Mouse (Mus musculus) liver, embryonic 14.5 days (tissue): Measurements from ENCODE around the gene Mtmr14. TPM values are rescaled to one million over a fixed set of nuclear protein-coding genes. Genes with fewer than 3 reads are reported as not detected.

Source experiments
- ATAC-seq: fragments of 200-750 bp; cut with Nextera tagmentation; 2 replicates; pipeline ENCODE4 v1.8.0; 2017; ENCODE audit warnings: moderate number of reproducible peaks, mild to moderate bottlenecking, moderate library complexity; ENCODE audit not compliant: insufficient read depth
- DNase-seq, 3 experiments: peaks; one replicate each; pipeline ENCODE4 v3.0.0-alpha.2; 2012 to 2013; ENCODE audit warnings: low read depth in 3 of 3, low spot score in 3 of 3
- H3K27ac ChIP-seq: fragments of 300-500 bp; sonication (generic); 2 replicates; pipeline ENCODE4 v1.5.1; 2014; ENCODE audit warnings: moderate library complexity, mild to moderate bottlenecking, control low read depth, inconsistent platforms
- H3K27me3 ChIP-seq: fragments of 300-500 bp; sonication (generic); 2 replicates; pipeline ENCODE4 v1.6.1; 2014; ENCODE audit warnings: mild to moderate bottlenecking, low read length, moderate library complexity; ENCODE audit not compliant: control insufficient read depth, insufficient read depth
- H3K36me3 ChIP-seq: fragments of 300-500 bp; sonication (generic); replicated peaks from 2 replicates; pipeline ENCODE4 v1.6.1; 2014; ENCODE audit warnings: low read depth; ENCODE audit not compliant: control insufficient read depth, insufficient read depth
- H3K4me1 ChIP-seq, 2 experiments: fragments of 200-500 bp in 1 of 2; fragments of 300-500 bp in 1 of 2; sonication (generic) in 1 of 2; replicated peaks; 2 replicates each; pipeline ENCODE4 v1.6.1; 2012 to 2014; ENCODE audit warnings: antibody characterized with exemption in 1 of 2, inconsistent platforms in 1 of 2, low read length in 1 of 2; ENCODE audit not compliant: control insufficient read depth in 2 of 2, insufficient read depth in 2 of 2
- H3K4me2 ChIP-seq: fragments of 300-500 bp; sonication (generic); 2 replicates; pipeline ENCODE4 v1.6.1; 2014; ENCODE audit warnings: low read depth, mild to moderate bottlenecking, control low read depth, moderate library complexity
- H3K4me3 ChIP-seq, 2 experiments: fragments of 200-500 bp in 1 of 2; fragments of 300-500 bp in 1 of 2; sonication (generic) in 1 of 2; 2 replicates each; pipeline ENCODE4 v1.5.1; 2012 to 2014; ENCODE audit warnings: low read depth in 2 of 2, low read length in 2 of 2, mild to moderate bottlenecking in 2 of 2, control low read depth in 1 of 2, inconsistent platforms in 1 of 2, moderate library complexity in 1 of 2; ENCODE audit not compliant: insufficient read depth in 1 of 2
- H3K9ac ChIP-seq: fragments of 300-500 bp; sonication (generic); replicated peaks from 2 replicates; pipeline ENCODE4 v1.6.1; 2014; ENCODE audit warnings: mild to moderate bottlenecking, control low read depth, moderate library complexity
- H3K9me3 ChIP-seq: fragments of 300-500 bp; sonication (generic); 2 replicates; pipeline ENCODE4 v1.6.1; 2016; ENCODE audit warnings: low read length, mixed read lengths; ENCODE audit not compliant: control insufficient read depth
- CTCF ChIP-seq: IDR thresholded peaks from 2 replicates; pipeline ENCODE4 v1.5.1; 2016; ENCODE audit warnings: antibody characterized with exemption, low read depth, control low read depth
- EP300 ChIP-seq: IDR thresholded peaks from 2 replicates; pipeline ENCODE4 v1.6.1; 2016; ENCODE audit warnings: antibody characterized with exemption, low read depth
- WGBS: fragments of 180-500 bp; shearing (Covaris S2); extraction: QIAGEN DNeasy Blood & Tissue Kit; methylation state at CpG from one replicate; pipeline ENCODE4 v1.1.7; 2014; ENCODE audit not compliant: insufficient replicate concordance; 5-methylcytosine and 5-hydroxymethylcytosine counted together
- polyA plus RNA-seq, 2 experiments: library from polyadenylated mRNA; depleted of rRNA in 1 of 2; stranded (reverse) in 1 of 2; unstranded in 1 of 2; fragments of >200 nt; fragmentation: Nextera tagmentation in 1 of 2; extraction: Ambion mirVana in 1 of 2; gene quantifications; 2 replicates each; pipeline versions ENCODE4 v1.2.1 to v1.2.3; 2012 to 2014

Gene Mtmr14
- polyA plus RNA-seq, 2 experiments: 11.6 to 16.0 TPM

DNA sequence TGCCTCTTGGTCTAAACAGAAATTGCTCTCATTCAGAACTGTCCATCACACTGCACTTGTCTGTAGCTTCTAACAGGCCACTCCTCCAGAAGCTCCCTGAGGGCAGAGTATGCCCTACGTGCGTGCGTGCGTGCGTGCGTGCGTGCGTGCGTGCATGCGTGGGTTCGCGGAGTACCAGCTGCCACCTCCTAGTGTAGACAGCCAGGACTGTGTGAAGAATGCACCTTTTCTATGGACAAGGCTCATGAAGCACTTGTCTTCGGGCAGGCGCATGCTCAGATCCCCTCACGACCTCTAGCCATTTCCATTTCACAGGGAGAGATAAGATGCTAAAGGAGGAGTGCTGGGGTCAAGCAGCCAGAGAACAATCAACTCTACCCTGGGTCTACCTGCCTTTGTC, 51.7 kb downstream of the Mtmr14 start:
- 77% methylated on average over 15 of the region's 15 CpGs for WGBS
- no peak overlapping the region for H3K4me2 ChIP-seq
- H3K36me3 ChIP-seq: no peaks in the 10 kb centered on the region
- H3K9me3 ChIP-seq: no peaks in the 10 kb centered on the region
- H3K9ac ChIP-seq: no peak overlapping the region
- no peaks in the 10 kb centered on the region for H3K4me1 ChIP-seq
- H3K27me3 ChIP-seq: peaks cover 4% of the 10 kb centered on the region; the same call in 1 of the 2 replicates
- H3K27ac ChIP-seq: no peak overlapping the region
- no peak overlapping the region for H3K4me3 ChIP-seq
- TF ChIP-seq CTCF: no peak
- DNase-seq (no peak), ATAC-seq (no peak)

DNA sequence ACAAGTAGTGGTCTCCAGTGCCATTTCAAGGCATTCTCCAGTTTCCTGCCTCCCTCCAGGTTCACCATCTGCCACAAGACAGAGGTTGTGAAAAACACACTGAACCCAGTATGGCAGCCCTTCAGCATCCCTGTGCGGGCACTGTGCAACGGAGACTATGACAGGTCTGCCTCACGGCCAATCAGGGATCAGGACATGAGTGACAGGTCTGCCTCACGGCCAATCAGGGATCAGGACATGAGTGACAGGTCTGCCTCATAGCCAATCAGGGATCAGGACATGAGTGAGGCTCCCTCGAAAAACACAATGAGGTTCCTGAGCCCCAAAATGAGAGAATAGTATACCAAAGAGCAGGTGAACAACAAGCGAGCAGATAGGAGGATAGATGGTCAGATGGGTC, 52.7 kb downstream of the Mtmr14 start:
- ATAC-seq (no peak), DNase-seq (no peak)
- WGBS: 55% methylated on average over 6 of the region's 6 CpGs
- H3K9me3 ChIP-seq: no peaks in the 10 kb centered on the region
- no peak overlapping the region for H3K9ac ChIP-seq
- no peak overlapping the region for H3K4me2 ChIP-seq
- H3K4me1 ChIP-seq: no peaks in the 10 kb centered on the region
- H3K36me3 ChIP-seq: no peaks in the 10 kb centered on the region
- TF ChIP-seq EP300 (no peak), CTCF (no peak)
- no peak overlapping the region for H3K4me3 ChIP-seq
- no peak overlapping the region for H3K27ac ChIP-seq
- no peaks in the 10 kb centered on the region for H3K27me3 ChIP-seq

DNA sequence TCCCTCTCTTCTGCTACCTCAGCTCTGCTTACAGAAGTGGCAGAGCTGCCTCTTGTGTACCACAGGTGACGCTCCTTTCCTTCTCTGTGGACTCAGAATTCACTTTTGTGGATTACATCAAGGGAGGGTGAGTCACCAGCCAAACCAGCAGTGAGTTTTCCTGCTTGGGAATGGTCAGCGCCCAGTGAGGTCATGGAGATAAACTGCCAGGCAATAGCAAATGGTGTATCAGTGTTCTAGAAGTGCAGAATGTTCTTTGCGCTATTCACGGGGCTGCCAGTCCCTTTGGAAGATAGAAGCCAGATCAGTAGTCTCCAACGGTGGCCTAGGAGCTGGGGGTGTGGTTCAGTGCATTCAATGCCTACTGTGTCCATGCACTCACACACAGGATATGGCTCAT, 55.3 kb downstream of the Mtmr14 start:
- Histone ChIP-seq H3K4me2 (no peak overlapping the region), H3K9ac (no peak overlapping the region), H3K27me3 (no peaks in the 10 kb centered on the region), H3K4me1 (no peaks in the 10 kb centered on the region), H3K27ac (no peak overlapping the region), H3K36me3 (no peaks in the 10 kb centered on the region), H3K9me3 (no peaks in the 10 kb centered on the region), H3K4me3 (no peak overlapping the region)
- no peak for DNase-seq
- WGBS: 54% methylated on average over 5 of the region's 5 CpGs
- no peak for ATAC-seq
- TF ChIP-seq CTCF (no peak), EP300 (no peak)

DNA sequence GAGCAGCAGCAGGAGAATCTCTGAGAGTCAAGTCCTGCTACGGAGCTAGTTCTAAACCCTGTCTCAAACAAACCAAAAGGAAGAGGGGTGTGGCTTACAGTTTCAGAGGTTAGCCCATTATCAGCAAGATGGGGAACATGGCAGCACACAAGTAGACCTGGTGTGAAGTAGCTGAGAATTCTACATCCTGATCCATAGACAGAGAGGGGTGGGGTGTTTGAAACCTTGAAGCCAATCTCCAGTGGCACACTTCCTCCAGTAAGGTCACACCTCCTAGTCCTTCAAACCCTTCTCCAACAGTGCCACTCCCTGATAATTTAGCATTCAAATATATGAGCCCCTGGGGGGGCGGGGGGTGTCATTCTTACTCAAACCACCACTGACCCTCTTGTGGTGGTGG, 58.4 kb downstream of the Mtmr14 start:
- TF ChIP-seq CTCF: no peak
- TF ChIP-seq EP300: no peak
- H3K4me2 ChIP-seq: no peak overlapping the region
- no peak overlapping the region for H3K9ac ChIP-seq
- WGBS: 57% methylated on average over 2 of the region's 2 CpGs
- no peaks in the 10 kb centered on the region for H3K4me1 ChIP-seq
- H3K9me3 ChIP-seq: no peaks in the 10 kb centered on the region
- ATAC-seq (no peak), DNase-seq (no peak)
- no peaks in the 10 kb centered on the region for H3K36me3 ChIP-seq
- no peak overlapping the region for H3K27ac ChIP-seq
- H3K27me3 ChIP-seq: no peaks in the 10 kb centered on the region
- no peak overlapping the region for H3K4me3 ChIP-seq

DNA sequence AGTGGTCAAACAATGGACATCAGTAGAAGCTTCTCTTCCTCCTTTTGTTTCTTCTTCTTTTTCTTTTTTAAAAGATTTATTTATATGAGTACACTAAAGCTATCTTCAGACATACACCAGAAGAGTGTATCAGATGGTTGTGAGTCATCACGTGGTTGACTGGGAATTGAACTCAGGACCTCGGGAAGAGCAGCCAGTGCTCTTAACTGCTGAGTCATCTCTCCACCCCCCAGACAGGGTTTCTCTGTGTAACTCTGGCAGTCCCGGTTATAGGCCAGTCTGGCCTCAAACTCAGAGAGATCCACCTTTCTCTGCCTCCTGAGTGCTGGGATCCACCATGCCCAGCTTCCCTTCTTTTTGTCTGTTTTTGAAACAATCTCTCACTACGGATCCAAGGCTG, 59.0 kb downstream of the Mtmr14 start:
- no peaks in the 10 kb centered on the region for H3K36me3 ChIP-seq
- 35% methylated on average over 4 of the region's 4 CpGs for WGBS
- H3K4me1 ChIP-seq: no peaks in the 10 kb centered on the region
- DNase-seq: no peak
- H3K4me3 ChIP-seq: no peak overlapping the region
- no peaks in the 10 kb centered on the region for H3K9me3 ChIP-seq
- no peak overlapping the region for H3K27ac ChIP-seq
- TF ChIP-seq CTCF: no peak
- no peak for TF ChIP-seq EP300
- H3K4me2 ChIP-seq: no peak overlapping the region
- H3K9ac ChIP-seq: no peak overlapping the region
- ATAC-seq: no peak
- H3K27me3 ChIP-seq: no peaks in the 10 kb centered on the region

DNA sequence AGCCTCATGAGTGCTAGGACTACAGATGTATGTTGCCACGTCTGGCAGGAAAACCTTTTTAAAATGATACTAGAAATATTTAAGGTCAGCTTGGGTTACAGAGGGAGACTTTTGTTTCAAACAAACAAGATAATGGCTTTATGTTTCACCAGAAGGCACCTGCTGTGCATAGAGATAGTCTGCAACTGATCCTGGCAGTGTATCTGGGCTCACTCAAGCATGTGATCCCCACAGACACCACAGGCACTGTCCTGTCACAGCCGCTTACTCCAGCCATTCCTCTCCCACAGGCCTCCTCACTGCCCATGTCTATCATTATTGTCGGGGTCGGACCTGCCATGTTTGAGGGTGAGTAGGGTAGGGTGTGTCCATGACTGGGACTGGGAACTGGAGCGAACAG, 63.7 kb downstream of the Mtmr14 start:
- TF ChIP-seq EP300 (no peak), CTCF (no peak)
- Histone ChIP-seq H3K9me3 (no peaks in the 10 kb centered on the region), H3K27ac (no peak overlapping the region), H3K4me1 (peaks cover 4 to 8% of the 10 kb centered on the region in 2 experiments), H3K4me3 (no peak overlapping the region), H3K36me3 (no peaks in the 10 kb centered on the region), H3K27me3 (no peaks in the 10 kb centered on the region), H3K9ac (no peak overlapping the region), H3K4me2 (no peak overlapping the region)
- DNase-seq (no peak), ATAC-seq (no peak)
- 59% methylated on average over 5 of the region's 5 CpGs for WGBS
